Mouse (Mus musculus): Measurements from ENCODE around the gene Atg10. TPM values are rescaled to one million over a fixed set of nuclear protein-coding genes. Genes with fewer than 3 reads are reported as not detected.

Gene Atg10
- polyA plus RNA-seq, 2 experiments = 0.94 to 2.8 TPM

DNA sequence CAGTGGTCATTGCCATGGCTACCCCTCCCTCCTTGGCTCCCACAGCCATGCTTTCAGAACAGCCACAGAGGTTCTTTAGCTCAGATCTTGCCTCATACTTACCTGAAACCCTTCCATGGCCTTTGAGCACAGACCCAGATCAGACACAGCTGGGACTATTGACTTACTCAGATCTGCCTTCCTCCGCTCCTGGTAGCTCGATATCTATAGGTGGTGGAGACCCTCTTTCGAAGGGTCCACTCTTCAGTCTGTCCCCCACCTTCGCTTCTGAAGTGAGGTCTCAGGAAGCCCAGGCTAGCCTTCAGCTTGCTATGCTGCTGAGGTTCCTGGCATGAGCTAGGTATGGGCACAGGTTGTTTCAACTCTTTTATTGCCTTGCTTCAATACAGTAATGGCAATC, 309.0 kb downstream of the Atg10 start:
- TF ChIP-seq CTCF (IDR thresholded peaks at IDR 0.05; ENCODE audit: low read depth) (no peak), EP300 (IDR thresholded peaks at IDR 0.05; ENCODE audit: low read depth) (no peak)
- 72% methylated on average over 4 of the region's 4 CpGs for WGBS (ENCODE audit: insufficient replicate concordance)

GRCm38 (mm10) chr13:90913675-90914192, 310.0 kb downstream of the Atg10 start:
- no peak overlapping the region for H3K27ac ChIP-seq
- no peak for DNase-seq (ENCODE audit: low read depth in 3 of 3, low spot score in 3 of 3)
- H3K4me2 ChIP-seq (ENCODE audit: low read depth) = no peak overlapping the region
- H3K27me3 ChIP-seq (ENCODE audit: control insufficient read depth, insufficient read depth, low read length) = no peaks in the 10 kb centered on the region
- H3K36me3 ChIP-seq (replicated peaks; ENCODE audit: control insufficient read depth, insufficient read depth, low read depth) = no peaks in the 10 kb centered on the region
- no peaks in the 10 kb centered on the region for H3K9me3 ChIP-seq (ENCODE audit: control insufficient read depth, low read length)
- WGBS (ENCODE audit: insufficient replicate concordance) = 47% methylated on average over 7 of the region's 7 CpGs
- H3K4me3 ChIP-seq (ENCODE audit: insufficient read depth in 1 of 2, low read depth in 2 of 2, low read length in 2 of 2) = no peak overlapping the region
- ATAC-seq (ENCODE audit: insufficient read depth) = no peak
- H3K4me1 ChIP-seq (replicated peaks; ENCODE audit: control insufficient read depth in 2 of 2, insufficient read depth in 2 of 2, low read length in 1 of 2) = no peaks in the 10 kb centered on the region
- TF ChIP-seq CTCF (IDR thresholded peaks at IDR 0.05; ENCODE audit: low read depth) (no peak), EP300 (IDR thresholded peaks at IDR 0.05; ENCODE audit: low read depth) (no peak)
- H3K9ac ChIP-seq (replicated peaks) = no peak overlapping the region

More for the DNA sequence above, 309.0 kb downstream of the Atg10 start:
- no peak overlapping the region for H3K27ac ChIP-seq
- H3K9ac ChIP-seq (replicated peaks) = no peak overlapping the region
- ATAC-seq (ENCODE audit: insufficient read depth) (no peak), DNase-seq (ENCODE audit: low read depth in 3 of 3, low spot score in 3 of 3) (no peak)
- no peaks in the 10 kb centered on the region for H3K36me3 ChIP-seq (replicated peaks; ENCODE audit: control insufficient read depth, insufficient read depth, low read depth)
- no peaks in the 10 kb centered on the region for H3K4me1 ChIP-seq (replicated peaks; ENCODE audit: control insufficient read depth in 2 of 2, insufficient read depth in 2 of 2, low read length in 1 of 2)
- no peaks in the 10 kb centered on the region for H3K9me3 ChIP-seq (ENCODE audit: control insufficient read depth, low read length)
- H3K4me2 ChIP-seq (ENCODE audit: low read depth) = no peak overlapping the region
- H3K4me3 ChIP-seq (ENCODE audit: insufficient read depth in 1 of 2, low read depth in 2 of 2, low read length in 2 of 2) = no peak overlapping the region
- H3K27me3 ChIP-seq (ENCODE audit: control insufficient read depth, insufficient read depth, low read length) = no peaks in the 10 kb centered on the region

GRCm38 (mm10) chr13:90912760-90913674, 310.8 kb downstream of the Atg10 start:
- no peak for DNase-seq (ENCODE audit: low read depth in 3 of 3, low spot score in 3 of 3)
- no peaks in the 10 kb centered on the region for H3K4me1 ChIP-seq (replicated peaks; ENCODE audit: control insufficient read depth in 2 of 2, insufficient read depth in 2 of 2, low read length in 1 of 2)
- ATAC-seq (ENCODE audit: insufficient read depth) = no peak
- H3K27me3 ChIP-seq (ENCODE audit: control insufficient read depth, insufficient read depth, low read length) = no peaks in the 10 kb centered on the region
- no peaks in the 10 kb centered on the region for H3K9me3 ChIP-seq (ENCODE audit: control insufficient read depth, low read length)
- H3K27ac ChIP-seq = no peak overlapping the region
- no peak overlapping the region for H3K9ac ChIP-seq (replicated peaks)
- TF ChIP-seq EP300 (IDR thresholded peaks at IDR 0.05; ENCODE audit: low read depth) (no peak), CTCF (IDR thresholded peaks at IDR 0.05; ENCODE audit: low read depth) (no peak)
- H3K4me3 ChIP-seq (ENCODE audit: insufficient read depth in 1 of 2, low read depth in 2 of 2, low read length in 2 of 2) = no peak overlapping the region
- no peaks in the 10 kb centered on the region for H3K36me3 ChIP-seq (replicated peaks; ENCODE audit: control insufficient read depth, insufficient read depth, low read depth)
- 76% methylated on average over 17 of the region's 17 CpGs for WGBS (ENCODE audit: insufficient replicate concordance)
- H3K4me2 ChIP-seq (ENCODE audit: low read depth) = no peak overlapping the region

GRCm38 (mm10) chr13:90907376-90907775, 316.4 kb downstream of the Atg10 start:
- no peaks in the 10 kb centered on the region for H3K4me1 ChIP-seq (replicated peaks; ENCODE audit: control insufficient read depth in 2 of 2, insufficient read depth in 2 of 2, low read length in 1 of 2)
- H3K27ac ChIP-seq = no peak overlapping the region
- no peaks in the 10 kb centered on the region for H3K27me3 ChIP-seq (ENCODE audit: control insufficient read depth, insufficient read depth, low read length)
- H3K4me3 ChIP-seq (ENCODE audit: insufficient read depth in 1 of 2, low read depth in 2 of 2, low read length in 2 of 2) = no peak overlapping the region
- H3K36me3 ChIP-seq (replicated peaks; ENCODE audit: control insufficient read depth, insufficient read depth, low read depth) = no peaks in the 10 kb centered on the region
- 77% methylated on average over 12 of the region's 12 CpGs for WGBS (ENCODE audit: insufficient replicate concordance)
- no peaks in the 10 kb centered on the region for H3K9me3 ChIP-seq (ENCODE audit: control insufficient read depth, low read length)
- no peak overlapping the region for H3K4me2 ChIP-seq (ENCODE audit: low read depth)
- no peak for DNase-seq (ENCODE audit: low read depth in 3 of 3, low spot score in 3 of 3)
- no peak overlapping the region for H3K9ac ChIP-seq (replicated peaks)
- no peak for ATAC-seq (ENCODE audit: insufficient read depth)
- TF ChIP-seq CTCF (IDR thresholded peaks at IDR 0.05; ENCODE audit: low read depth) (no peak), EP300 (IDR thresholded peaks at IDR 0.05; ENCODE audit: low read depth) (no peak)

GRCm38 (mm10) chr13:90905176-90905575, 318.6 kb downstream of the Atg10 start, which contains the start of gene Atp6ap1l:
Atp6ap1l (minus strand) TSS chr13:90905355.
- 77% methylated on average over 5 of the region's 5 CpGs for WGBS (ENCODE audit: insufficient replicate concordance)
- H3K4me1 ChIP-seq (replicated peaks; ENCODE audit: control insufficient read depth in 2 of 2, insufficient read depth in 2 of 2, low read length in 1 of 2) = no peaks in the 10 kb centered on the region
- ATAC-seq (ENCODE audit: insufficient read depth) (no peak), DNase-seq (ENCODE audit: low read depth in 3 of 3, low spot score in 3 of 3) (no peak)
- no peak within 1 kb of the TSS for H3K4me2 ChIP-seq (ENCODE audit: low read depth)
- no peaks in the 10 kb centered on the region for H3K36me3 ChIP-seq (replicated peaks; ENCODE audit: control insufficient read depth, insufficient read depth, low read depth)
- H3K27me3 ChIP-seq (ENCODE audit: control insufficient read depth, insufficient read depth, low read length) = no peaks in the 10 kb centered on the region
- no peak within 1 kb of the TSS for H3K4me3 ChIP-seq (ENCODE audit: insufficient read depth in 1 of 2, low read depth in 2 of 2, low read length in 2 of 2)
- no peak for TF ChIP-seq EP300 (IDR thresholded peaks at IDR 0.05; ENCODE audit: low read depth)
- TF ChIP-seq CTCF (IDR thresholded peaks at IDR 0.05; ENCODE audit: low read depth) = no peak
- no peak within 1 kb of the TSS for H3K9ac ChIP-seq (replicated peaks)
- no peaks in the 10 kb centered on the region for H3K9me3 ChIP-seq (ENCODE audit: control insufficient read depth, low read length)
- no peak within 1 kb of the TSS for H3K27ac ChIP-seq
